Mouse (Mus musculus) adrenal gland, adult 2 months (tissue): Measurements from ENCODE around the gene Gstz1. TPM values are rescaled to one million over a fixed set of nuclear protein-coding genes. Genes with fewer than 3 reads are reported as not detected.

Experiments used
- DNase-seq: peaks from one replicate; pipeline ENCODE4 v3.0.0; 2021
- polyA plus RNA-seq: library from polyadenylated mRNA; depleted of rRNA; stranded (reverse); fragments of >200 nt; gene quantifications from 2 replicates; pipeline ENCODE4 v1.2.3, GENCODE M21; 2012; rRNA removed
- total RNA-seq, 2 experiments: library from RNA; stranded (reverse); gene quantifications; 2 replicates each; pipeline ENCODE4 v1.2.3; 2021

Gstz1 gene
- total and polyA plus RNA-seq, 3 experiments: 100 to 179 (median 133) TPM

DNA sequence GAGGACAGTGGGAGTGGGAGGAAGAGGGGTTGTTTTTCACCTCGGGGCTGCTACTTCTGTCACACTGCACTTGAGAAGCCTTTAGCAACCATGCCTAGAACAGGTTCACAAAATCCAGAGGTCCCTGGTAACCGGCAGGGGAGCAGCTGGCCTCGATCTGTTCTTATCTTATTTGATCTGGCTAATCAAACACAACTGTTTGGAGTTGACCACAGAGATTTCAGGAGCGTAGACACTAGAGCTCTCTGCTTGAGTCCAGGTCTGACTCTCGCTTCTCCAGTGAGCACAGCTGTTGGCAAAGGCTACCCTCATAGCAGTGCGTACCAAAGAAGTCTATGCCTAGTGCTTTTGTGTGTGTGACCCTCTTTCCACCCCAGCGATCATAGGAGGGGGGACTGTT is 11.1 kb downstream of the Gstz1 start:
- no peak for DNase-seq

DNA sequence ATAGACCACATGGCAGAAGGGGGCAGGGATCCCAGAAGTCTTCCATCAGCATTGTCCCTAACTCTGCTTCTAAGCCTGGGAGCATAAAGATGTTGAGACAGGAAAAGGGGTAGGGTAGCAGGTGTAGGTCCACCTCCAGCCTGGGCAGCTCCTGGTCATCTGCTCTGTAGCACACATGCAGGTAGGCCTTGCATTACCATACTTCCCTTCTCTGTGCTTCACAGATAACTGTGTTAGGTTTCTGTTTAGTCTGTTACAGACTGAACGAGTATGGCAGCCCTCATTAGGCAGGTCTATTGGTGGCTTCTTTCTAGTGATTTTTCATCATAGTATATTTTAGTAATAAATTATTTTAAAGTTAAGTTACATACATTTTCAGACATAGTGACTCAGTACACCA is 13.3 kb downstream of the Gstz1 start:
- no peak for DNase-seq

DNA sequence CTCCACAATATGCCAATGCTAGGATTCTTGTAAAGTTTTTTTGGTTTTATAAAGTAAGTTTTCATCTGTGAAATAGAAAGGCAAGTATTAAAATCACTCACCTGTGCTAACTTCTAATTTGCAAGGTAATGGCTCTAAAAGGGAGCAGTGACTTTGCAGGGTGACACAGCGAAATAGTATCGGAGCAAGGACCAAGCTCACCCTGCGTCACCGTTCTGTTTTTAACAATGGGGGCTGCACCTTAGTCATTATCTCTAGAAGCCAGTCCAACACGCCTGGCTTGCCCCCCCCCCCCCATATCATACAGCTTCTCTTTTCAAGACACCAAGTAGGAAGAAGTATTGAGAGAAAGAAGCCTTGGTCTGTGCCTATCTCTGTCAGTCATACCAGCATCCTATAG is 13.8 kb downstream of the Gstz1 start:
- DNase-seq: no peak

DNA sequence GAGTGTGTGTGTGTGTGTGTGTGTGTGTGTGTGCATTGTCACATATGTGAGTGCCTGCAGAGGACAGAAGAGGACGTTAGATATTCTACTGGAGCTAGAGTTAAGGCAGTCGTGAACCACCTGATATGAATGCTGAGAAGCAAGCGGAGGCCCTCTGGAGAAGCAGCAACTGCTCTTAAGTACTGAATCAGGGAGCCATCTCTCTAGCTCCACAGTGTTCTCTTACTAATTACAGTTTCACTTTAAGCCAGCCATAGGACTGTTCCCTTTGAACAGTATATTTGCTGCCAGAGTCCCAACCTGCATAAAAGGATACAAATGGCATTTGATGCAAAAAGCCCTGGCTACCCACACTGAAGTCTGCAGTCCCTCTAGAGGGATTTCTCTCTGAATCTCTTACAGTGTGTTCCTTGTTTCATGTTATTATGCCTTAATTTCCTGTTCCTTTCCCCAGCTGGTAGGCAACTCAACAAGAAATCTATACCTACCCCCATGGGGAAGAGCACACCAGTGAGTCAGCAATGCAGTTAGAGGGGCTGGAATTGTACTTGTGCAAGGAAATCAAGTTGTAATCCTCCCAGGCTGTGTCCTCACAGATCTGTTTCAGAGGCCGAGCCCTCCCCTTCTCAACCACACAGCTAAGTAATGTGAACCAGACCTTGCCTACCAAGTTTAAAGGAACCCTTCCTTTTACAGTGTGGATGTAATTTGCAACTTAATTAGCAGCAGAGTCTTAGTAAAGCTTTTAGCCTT is 28.4 kb downstream of the Gstz1 start:
- no peak for DNase-seq

DNA sequence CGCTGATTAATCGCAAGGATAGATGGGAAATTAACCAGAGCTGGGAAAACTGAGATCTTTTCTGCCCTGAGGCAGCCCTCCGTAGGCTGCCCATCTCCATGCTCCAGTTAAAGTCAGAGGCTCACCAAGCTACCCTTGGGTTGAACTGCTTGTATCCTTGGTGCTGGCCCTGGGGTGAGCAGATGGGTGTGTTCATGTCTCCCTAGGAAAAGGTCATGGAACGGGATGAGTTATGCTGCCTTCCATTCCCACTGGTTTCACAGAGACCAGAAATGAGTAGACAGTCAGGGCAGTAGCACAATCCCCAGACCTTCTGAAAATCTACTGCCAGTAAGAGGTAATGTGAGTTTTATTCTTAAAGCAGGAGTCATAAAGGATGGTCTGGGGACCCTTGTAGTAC is 30.7 kb downstream of the Gstz1 start:
- DNase-seq: peak; percentile 85

DNA sequence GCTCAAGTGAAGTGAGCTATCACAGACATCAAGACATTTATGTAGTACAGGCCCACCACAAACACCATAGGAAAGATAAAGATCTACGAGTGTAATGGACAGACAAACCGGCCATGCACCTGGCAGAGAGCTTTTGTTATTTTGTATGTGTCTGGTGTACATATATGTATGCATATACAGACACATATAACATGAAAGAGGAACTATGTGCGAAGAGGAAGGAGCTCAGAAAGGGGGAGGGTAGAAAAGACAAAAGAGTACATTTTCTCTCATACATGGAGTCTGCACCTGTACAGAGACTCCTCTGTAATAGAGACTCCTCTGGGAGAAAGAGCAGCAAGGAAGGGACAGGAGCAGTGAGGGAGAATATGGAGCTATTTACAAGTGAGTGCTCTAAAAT is 46.0 kb downstream of the Gstz1 start:
- no peak for DNase-seq

DNA sequence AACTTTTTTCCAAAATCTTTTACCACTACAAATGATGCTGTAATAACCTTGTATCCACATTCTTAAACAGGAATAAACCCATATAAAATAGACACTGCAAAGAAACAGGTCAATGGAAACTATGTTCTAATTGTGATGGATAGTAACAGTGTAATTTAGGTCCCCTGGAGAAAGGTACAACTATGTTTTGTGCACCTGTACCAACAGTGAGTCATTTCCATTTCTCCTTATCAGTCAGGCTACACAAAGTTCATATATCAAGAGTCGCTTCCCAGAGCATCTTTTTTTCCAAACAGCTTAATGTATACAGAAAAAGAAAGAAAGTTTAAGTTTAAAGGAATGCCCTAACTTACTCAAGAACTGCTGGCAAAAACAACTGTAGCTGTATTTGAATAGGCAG is 48.1 kb downstream of the Gstz1 start:
- no peak for DNase-seq

DNA sequence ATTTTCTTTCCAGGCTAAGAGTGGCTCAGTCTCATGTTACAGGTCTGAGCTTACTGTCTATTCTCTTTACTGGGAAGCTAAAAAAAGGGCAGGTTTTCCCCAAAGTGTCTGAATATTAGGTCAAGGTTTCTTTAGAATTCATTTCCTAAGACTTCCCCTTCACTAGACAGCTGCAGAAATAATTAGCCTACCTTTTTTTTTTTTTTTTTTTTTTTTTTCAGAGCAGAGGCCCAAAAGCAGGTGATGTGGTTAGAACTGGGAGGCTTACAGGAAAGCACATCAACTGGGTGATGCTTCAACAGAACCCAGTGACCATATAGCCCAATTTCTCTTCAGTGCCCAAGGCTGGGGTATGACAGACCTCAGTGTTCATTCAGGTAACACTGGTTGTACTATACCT is 49.3 kb downstream of the Gstz1 start:
- DNase-seq: no peak

DNA sequence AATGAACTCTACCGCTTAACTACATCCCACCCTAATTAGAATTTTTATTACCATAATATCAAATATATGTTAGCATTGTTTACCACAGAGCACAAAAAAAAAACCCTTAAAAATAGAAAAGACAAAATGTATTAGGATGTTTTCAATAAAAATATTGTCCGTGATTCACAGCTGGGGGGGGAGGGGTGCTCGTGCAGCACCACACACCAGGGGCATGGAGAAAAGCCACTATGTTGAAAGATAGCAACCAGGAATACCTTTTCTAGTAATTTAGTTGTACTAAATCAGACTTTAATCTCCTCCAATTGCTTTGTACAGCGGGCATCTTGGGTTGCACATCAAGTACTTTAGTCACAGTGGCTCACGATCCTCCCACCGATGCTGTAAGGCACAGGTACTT is 51.8 kb downstream of the Gstz1 start:
- no peak for DNase-seq

DNA sequence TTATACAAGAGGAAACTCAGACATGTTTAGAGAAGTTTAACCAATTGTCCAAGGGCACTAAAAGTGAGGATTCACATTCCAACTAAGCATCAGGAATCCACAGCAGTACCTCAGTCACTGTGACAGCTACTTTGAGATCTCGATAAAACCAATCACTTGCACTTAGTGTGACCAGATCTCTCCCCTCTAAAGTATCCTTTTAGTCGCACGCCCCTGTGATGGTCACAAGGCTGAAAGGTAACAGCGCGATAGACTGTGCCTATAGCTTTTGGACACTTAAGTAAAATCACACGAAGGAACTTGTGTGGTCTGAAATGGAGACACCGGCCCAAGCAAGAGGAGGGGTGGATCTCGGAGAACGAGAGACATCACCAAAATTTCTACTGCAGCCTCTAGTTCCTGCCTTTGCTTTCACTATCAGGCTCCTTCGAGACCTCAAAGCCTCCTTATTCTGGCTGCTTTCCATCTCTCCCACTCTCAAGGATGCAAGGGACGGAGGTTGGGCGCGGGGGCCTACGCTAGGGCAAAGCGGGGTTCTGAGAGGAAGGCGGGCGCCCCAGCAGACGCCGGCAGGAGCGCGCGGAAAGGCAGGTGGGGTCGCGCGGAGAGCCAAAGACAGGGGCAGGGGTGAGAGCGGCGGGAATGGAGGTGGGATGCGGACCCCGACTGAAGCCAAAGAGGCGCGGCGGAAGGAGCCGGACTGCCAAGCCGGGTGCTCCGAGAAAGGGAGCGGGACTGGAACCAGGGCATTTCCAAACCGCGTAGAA is 52.4 kb downstream of the Gstz1 start, which contains the start of gene Samd15:
Samd15 (plus strand) TSS at position 518 of the 767 bp plus-strand sequence.
- DNase-seq: peak; percentile 71

DNA sequence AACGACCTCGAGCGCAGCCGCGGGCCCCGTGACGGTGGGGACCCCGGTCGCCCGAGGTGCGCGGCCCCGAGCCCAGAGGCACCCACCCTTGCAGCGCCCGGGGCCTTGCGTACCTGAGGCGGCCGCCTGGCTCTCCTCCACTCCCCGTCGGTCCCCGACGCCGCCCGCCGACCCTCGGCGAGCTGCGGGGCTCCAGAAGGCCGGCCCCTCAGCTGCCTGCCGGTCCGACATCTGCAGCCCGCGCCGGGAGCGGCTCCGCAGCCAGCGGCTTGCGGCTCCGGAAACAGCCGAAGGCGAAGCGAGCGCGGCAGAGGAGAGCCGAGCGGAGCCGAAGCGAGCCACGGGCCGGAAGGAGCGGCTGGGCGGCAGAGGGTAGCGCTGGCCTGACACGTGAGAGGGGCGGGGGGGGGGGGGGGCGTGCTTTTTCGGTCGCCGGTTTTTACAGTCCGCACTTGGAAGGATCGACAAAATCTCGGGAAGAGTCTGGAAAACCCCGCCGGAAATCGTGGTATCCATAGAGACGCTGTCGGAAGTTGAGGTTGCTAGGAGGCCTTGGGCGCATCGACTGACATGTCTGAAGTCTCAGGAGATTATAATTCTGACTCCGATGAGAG is 53.1 kb downstream of the Gstz1 start, which contains the start of gene Tmed8:
Tmed8 (minus strand) TSS at position 482 of the 614 bp plus-strand sequence.
- peak; percentile 89 for DNase-seq

DNA sequence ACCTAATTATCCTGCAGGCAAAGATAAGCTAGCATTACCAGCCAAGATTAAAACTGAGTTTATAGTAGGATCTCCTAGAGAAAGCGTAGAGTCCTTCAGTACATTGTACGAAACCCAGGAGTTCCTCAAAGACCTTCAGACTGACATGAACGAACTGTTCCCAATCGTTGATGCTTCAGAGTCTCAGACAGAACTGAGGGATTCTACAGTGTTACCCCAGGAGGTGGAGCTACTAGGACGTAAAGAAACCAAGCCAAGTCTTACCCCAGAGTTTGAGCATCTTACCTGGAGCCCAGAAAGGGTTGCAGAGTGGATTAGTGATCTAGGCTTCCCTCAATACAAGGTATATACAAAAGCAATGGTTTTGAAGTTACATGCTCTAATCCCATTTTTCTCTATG is 54.7 kb downstream of the Gstz1 start:
- no peak for DNase-seq

DNA sequence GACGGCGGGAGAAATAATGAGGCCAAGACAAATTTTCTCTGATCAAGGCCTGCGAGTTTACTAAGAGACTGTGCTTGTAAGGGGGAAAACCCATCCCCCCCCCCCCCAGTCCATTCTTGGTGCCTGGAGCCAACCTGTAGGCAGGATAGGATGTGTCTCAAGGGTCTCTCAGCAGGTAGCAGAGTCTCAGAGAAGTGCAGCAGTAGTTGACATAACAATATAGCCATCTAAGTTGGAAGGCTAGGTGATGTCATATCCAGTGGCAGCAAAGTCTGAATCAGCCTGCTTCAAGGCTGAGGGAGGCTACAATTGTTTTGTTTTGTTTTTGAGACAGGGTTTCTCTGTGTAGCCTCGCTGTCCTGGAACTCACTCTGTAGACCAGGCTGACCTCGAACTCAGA is 58.8 kb downstream of the Gstz1 start:
- DNase-seq: peak; percentile 30

DNA sequence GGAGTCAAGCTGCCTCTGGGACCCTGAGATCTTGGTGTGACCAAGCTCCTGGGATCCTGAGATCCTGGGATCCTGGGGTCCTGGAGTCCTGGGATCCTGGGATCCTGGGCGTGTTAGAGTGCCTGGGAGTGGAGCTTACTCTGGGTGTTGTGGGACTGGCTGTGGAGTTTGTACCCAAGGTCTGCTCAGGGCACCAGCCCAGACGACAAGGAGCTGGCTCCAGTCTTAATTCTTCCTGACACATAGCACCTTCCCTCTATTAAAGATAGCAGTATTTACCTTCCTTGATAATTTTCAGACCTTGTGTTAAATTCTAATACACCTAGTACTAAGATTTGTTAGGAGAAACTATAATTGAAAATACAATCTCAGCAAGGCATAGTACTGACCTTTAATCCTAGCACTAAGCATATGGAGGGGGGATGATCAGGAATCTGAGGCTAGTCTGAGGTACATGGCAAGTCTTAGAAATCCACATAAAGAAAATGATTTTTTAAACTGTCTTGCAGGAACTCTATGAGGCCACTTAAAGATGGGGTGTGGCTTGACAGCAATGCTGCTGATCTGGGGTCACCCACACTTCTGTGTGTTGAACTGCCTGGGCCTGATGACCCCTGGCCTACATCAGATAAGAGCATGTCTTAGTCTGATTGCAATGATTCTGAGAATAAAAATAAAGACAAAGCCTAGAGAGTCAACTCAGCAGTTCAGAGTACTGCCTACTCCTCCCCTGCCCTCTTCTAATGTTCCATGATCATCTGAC is 66.1 kb downstream of the Gstz1 start:
- DNase-seq: no peak

Other genes with a start within 250 kb of the Gstz1 start
- gene Cipc, start 200.1 kb upstream of the Gstz1 start, total RNA-seq: 10 to 100 TPM; 17.9 to 29.3 TPM
- 38.5 and 39.8 TPM in 2 replicates for gene Cipc, start 200.1 kb upstream of the Gstz1 start, polyA plus RNA-seq
- gene Zdhhc22, start 156.7 kb upstream of the Gstz1 start, total RNA-seq: 1 to 10 TPM; 1.2 to 1.4 TPM
- gene Zdhhc22, start 156.7 kb upstream of the Gstz1 start, polyA plus RNA-seq: 3.1 and 5.2 TPM in 2 replicates
- gene Tmem63c, start 125.8 kb upstream of the Gstz1 start, total RNA-seq: 1 to 10 TPM; 1.3 to 2.4 TPM
- 1.0 and 1.8 TPM in 2 replicates for gene Tmem63c, start 125.8 kb upstream of the Gstz1 start, polyA plus RNA-seq
- 1 to 10 TPM; 1.9 to 2.3 TPM for gene Ngb, start 44.6 kb upstream of the Gstz1 start, total RNA-seq
- 4.0 and 7.9 TPM in 2 replicates for gene Ngb, start 44.6 kb upstream of the Gstz1 start, polyA plus RNA-seq
- 10 to 100 TPM; 13.0 to 13.5 TPM for gene Pomt2, start 803 bp downstream of the Gstz1 start, total RNA-seq
- gene Pomt2, start 803 bp downstream of the Gstz1 start, polyA plus RNA-seq: 12.7 and 13.6 TPM in 2 replicates
- gene Samd15, start 52.6 kb downstream of the Gstz1 start, total RNA-seq: 1 to 10 TPM; 1.8 to 2.9 TPM
- gene Samd15, start 52.6 kb downstream of the Gstz1 start, polyA plus RNA-seq: 0.27 TPM in 1 of 2 replicates, not detected in the other
- gene Tmed8, start 53.3 kb downstream of the Gstz1 start, total RNA-seq: 10 to 100 TPM; 25.7 to 28.6 TPM
- gene Tmed8, start 53.3 kb downstream of the Gstz1 start, polyA plus RNA-seq: 4.3 and 5.6 TPM in 2 replicates
- gene Noxred1, start 91.6 kb downstream of the Gstz1 start, total RNA-seq: 1 to 10 TPM in 1 of 2 experiments, under 1 TPM in 1; 0.76 to 1.4 TPM
- gene Noxred1, start 91.6 kb downstream of the Gstz1 start, polyA plus RNA-seq: 0.22 TPM in 1 of 2 replicates, not detected in the other
- gene Vipas39, start 119.1 kb downstream of the Gstz1 start, total RNA-seq: 10 to 100 TPM; 38.0 to 40.9 TPM
- 14.1 and 14.2 TPM in 2 replicates for gene Vipas39, start 119.1 kb downstream of the Gstz1 start, polyA plus RNA-seq
- gene Ahsa1, start 119.3 kb downstream of the Gstz1 start, total RNA-seq: 100 to 1,000 TPM; 160 to 227 TPM
- 33.4 and 41.8 TPM in 2 replicates for gene Ahsa1, start 119.3 kb downstream of the Gstz1 start, polyA plus RNA-seq
- gene Ism2, start 152.5 kb downstream of the Gstz1 start, total RNA-seq: not detected
- gene Ism2, start 152.5 kb downstream of the Gstz1 start, polyA plus RNA-seq: 0.07 and 0.16 TPM in 2 replicates
- gene Sptlc2, start 241.2 kb downstream of the Gstz1 start, total RNA-seq: 100 to 1,000 TPM; 176 to 197 TPM
- 29.7 and 61.1 TPM in 2 replicates for gene Sptlc2, start 241.2 kb downstream of the Gstz1 start, polyA plus RNA-seq